Mouse (Mus musculus) c-Kit-positive CD71-positive TER-119-positive erythroid progenitor cells, embryonic 14.5 days (primary cell): ENCODE data around the gene Tgfbrap1.

ENCODE experiments used
- DNase-seq: peaks from one replicate; pipeline ENCODE4 v3.0.0-alpha.2; 2013; ENCODE audit warnings: low spot score

Gene Tgfbrap1

GRCm38 (mm10) chr1:43110556-43110955 is 12.1 kb upstream of the Tgfbrap1 start:
- DNase-seq: peak; percentile 67

GRCm38 (mm10) chr1:43108729-43109128 is 10.3 kb upstream of the Tgfbrap1 start:
- DNase-seq: no peak

DNA sequence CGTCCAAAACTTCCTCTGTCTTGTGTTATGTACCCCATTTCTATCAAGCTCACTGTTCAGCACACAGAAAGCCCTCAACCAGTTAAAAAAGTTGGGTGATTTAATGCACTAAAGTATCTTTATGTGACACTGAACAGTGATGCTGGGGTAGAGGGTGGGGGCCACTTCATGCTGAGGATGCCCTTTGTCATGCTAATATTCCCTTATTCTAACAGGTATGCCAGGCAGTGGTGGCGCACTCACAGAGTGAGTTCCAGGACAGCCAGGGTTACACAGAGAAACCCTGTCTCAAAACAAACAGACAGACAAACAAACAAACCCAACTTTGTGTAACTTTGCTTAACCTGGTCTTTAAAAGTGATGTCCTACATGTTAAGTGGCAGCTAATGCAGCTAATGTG is 4.2 kb downstream of the Tgfbrap1 start:
- DNase-seq: no peak

DNA sequence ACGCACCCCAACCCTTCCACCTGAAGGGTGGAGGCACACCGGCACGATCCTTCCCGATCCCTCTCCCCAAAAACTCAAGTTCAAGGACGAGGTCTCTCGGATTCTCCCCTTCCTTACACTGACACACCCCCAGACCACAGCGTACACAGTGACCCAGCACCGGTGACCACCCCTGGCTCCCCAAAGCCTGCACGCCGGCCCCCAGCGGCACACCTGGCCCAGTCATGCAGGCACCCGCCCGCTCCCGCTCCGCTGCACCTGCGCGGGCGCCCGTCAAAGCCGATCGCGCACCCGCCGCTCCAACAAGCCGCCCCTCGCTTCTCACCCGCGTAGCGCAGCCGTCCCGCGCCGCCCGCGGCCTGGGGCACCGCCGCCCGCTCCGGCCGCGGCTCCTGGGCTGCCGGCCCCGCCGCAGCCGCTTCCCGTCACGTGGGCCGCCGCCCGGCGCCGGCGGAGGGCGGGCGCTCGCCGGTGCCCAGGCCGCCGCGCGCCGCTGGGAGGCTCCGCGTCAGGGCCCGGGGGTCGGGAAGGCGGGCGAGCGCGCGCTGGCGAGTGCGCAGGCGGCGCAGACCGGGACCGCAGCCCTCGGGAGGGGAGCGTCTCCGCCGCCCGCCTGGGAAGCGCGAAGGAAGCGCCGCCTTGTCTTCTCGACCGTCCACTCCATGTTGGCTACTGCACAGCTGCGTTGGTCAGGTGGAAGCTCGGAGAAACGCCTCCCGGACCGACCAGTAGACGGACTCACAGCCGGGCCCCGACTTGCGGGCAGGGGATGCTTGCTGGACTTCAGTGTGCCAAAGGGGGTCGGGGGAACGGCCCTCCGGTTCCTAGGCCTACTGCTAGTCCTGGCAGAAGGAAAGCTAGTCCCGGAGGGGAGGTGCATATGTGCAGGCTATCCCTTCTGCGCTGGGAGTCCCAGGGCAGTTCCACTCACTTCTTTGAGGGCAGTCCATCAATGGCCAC is 6.1 kb downstream of the Tgfbrap1 start:
- DNase-seq: peak; percentile 33

DNA sequence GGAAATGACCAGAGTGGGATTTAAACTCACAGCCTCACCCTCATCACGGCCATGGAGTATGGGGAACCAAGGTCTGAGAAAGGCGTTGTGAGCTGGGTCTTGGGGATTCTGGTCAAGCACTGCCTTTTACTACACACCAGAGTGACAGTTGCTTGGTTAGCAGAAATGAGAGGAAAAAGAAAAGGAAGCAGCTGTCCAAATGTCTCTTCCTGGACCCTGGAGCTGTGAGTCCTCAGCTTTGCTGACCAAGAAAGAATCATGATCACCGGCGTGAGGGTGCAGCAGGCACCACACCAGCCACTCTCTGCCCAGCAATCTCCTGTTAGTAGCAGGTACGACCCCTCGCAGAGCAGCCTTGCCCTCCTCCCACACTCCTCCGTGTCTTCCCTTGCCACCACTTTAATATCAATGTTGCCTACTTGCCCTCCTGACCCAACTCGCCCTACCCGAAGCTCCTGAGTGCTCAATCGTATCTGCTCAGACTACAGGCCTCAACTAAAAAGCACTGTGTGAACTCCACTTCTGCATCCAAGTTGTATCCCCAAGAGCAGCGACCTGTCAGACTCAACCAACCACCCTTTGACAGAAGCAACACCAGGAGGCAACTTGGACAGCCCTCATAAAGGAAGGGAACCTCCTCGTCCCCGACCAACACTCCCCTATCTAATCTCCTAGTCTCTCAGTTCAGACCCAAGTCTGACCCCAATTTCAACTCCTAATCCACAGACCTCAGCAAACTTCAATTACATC is 7.0 kb downstream of the Tgfbrap1 start:
- DNase-seq: peak; percentile 29

DNA sequence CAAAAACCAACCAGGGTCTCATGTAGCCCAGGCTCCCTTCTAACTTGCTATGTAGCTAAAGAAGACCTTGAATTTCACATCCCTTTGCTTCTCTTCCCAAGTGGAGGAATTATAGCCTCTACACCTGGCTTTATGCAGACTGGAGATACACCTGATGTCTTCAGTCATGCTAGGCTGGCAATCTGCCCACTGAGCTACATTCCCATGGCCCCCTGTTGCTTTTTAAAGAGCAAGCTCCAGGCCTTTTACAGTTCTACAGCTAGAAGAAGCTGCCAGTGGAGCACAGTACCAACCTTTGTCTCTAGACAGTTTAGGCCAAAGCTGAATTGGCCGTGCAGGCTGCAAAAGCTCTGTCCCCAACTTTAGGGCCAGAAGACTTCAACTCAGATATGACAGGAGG is 8.0 kb downstream of the Tgfbrap1 start:
- no peak for DNase-seq

DNA sequence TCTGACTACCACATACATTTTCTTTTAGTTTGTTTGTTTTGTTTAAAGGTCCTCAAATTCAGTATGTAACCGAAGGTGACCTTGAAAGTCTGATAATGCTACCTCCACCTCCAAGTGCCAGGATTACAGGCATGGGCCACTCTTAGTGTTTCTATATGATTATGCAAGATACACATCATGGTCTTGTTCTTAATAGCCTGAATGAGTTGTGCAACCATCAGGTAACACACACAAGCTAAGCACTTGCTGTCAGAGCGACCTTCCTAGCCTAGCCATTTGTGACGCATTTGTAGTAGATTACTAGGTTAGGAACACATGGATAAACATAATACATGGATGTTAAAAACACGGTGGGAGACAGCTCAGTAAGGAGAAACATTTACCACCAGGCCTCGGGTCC is 15.5 kb downstream of the Tgfbrap1 start:
- no peak for DNase-seq

GRCm38 (mm10) chr1:43078124-43078523 is 20.3 kb downstream of the Tgfbrap1 start:
- DNase-seq: no peak

GRCm38 (mm10) chr1:43074791-43075190 is 23.6 kb downstream of the Tgfbrap1 start:
- no peak for DNase-seq

DNA sequence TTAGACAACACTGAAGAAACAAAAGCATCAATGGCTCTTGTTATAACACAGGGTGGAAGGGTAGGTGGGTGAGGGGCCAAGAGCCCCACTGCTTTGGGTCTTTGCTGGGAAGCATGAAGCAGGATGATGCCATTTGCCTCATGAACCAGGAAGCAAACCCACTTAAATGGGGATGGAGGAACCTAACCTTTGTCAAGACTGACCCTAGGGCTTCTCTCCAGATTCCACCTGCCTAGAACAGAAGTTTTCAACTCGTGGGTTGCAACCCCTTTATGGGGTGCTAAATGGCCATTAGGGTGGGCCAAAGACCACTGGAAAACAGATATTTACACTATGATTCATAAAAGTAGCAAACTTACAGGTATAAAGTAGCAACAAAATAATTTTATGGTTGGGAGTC is 25.9 kb downstream of the Tgfbrap1 start:
- no peak for DNase-seq

GRCm38 (mm10) chr1:43072028-43072427 is 26.4 kb downstream of the Tgfbrap1 start:
- no peak for DNase-seq

DNA sequence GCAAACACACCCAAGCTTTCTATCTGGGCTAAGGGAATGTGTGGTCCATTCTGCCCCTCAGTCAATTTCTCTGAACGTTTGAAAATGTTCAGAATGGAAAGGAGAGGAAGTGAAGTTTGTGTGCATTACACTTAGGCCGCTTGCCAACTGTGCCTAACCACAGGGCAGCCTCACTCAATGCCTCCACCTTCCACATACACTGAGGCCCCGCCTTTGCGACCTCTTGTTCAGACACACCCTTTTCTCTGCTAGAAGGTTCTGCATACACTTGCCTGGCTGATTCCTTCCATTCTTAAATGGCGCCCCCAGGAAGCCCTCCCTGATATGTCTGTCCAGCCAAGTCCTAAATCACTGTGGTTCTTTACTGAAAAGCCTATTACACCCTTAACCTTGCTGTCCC is 27.7 kb downstream of the Tgfbrap1 start:
- DNase-seq: no peak

DNA sequence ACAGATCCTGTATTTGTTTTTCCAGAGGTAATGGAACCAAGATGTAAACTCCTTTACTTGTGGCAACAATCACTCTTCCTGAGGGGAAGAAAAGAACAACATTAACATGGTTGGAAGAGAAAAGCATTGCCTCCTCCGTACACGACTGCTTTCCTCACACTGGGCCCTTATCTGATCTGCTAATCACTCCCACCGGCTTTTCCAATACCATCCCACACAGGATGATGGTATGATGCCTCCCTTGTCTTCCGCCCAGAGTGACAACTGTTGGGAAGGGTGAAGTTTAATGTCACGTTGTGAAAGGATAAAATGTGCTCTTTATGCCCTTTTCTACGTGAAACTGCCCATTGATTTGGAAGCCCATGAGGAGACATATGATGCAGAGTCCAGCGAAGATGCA is 30.9 kb downstream of the Tgfbrap1 start:
- DNase-seq: no peak

DNA sequence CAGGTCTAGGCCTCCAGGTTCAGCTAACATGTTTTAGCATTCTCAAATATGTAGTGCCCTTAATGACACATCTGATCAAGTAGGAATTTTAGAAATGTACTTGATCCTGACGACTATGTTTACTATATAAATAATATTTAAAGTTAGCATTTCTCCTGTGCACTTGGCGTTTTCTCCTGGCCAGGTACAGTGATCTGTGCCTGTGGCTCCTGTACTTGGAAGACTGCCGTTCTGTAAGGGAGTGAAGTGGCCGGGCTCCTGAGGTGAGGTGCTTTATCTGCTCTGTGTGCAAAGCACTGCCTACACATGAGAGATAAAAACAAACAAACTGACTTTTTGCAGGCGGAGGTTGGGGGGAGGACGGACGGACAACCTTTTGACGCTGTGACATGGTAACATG is 31.9 kb downstream of the Tgfbrap1 start:
- DNase-seq: no peak

DNA sequence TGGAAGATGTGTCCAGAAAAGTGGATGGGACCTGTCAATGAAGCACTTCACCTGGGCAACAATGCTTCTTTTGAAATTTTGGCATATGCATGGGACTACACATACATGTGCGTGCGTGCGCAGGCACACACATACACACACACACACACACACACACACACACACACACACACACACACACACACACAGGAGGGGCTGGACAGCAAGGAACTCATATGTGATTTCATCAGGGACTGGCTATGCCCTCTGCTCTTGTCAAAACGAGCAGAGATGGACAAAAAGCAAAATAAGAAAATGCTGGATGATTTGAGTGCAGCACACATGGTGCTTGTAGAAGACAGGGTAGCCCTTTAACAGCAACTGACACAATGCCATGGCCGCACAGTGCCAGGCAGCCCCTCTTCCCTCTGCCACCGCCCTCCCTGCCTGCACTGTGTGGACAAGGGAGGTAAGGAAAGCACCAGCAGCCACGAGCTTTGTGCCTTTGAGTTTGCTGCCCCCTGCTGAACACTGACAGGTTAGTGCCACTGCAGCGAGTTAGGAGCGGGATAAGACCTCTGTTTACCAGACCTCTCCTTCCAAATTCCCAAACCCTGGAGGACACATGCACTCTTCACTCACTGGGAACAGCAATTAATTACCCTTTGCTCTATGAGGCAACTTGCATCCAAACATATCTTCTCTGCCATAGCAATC is 32.7 kb downstream of the Tgfbrap1 start:
- DNase-seq: peak; percentile 8

DNA sequence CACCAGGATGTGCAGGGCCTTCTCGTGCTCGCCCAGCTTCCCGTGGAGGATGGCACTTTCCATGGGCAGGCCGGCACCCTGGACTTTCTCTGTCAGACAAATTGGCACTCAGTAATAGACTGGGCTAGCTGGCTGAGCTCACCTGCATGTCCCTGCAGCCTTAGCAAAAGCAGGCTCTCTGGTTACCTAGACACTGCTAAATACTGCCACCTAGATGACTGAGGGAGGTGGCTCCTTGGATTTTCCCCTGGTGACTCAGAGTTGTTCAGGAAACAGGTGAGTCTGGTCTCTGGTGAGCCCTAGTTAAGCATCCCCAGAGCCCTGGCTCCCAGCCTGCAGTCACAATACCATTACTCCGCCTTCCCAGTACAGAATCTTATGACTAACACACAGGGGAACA is 46.5 kb downstream of the Tgfbrap1 start:
- no peak for DNase-seq

GRCm38 (mm10) chr1:43047811-43048210 is 50.6 kb downstream of the Tgfbrap1 start:
- DNase-seq: no peak

- DNase-seq: no peak
Observed at GRCm38 (mm10) chr1:43046990-43047389, 51.4 kb downstream of the Tgfbrap1 start.

- DNase-seq: no peak
Observed at GRCm38 (mm10) chr1:43045204-43045982, 53.0 kb downstream of the Tgfbrap1 start.

DNA sequence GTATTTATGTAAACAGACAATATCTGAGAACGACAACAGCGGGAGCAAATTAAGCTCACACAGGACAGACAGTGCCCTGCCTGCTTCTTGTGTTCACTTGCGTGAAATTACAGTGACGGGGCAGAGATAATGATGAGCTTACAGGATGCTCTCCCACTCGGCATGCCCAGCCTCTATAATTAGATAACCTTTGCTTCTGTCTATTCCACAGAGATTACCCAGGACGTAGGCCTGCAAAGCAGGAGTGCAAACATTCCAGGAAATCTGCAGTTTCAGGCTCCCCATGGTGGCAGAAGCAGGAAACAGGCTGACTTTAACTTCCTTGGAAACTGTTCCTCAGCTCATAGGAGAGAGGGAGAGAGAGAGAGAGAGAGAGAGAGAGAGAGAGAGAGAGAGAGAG is 56.2 kb downstream of the Tgfbrap1 start:
- DNase-seq: no peak

DNA sequence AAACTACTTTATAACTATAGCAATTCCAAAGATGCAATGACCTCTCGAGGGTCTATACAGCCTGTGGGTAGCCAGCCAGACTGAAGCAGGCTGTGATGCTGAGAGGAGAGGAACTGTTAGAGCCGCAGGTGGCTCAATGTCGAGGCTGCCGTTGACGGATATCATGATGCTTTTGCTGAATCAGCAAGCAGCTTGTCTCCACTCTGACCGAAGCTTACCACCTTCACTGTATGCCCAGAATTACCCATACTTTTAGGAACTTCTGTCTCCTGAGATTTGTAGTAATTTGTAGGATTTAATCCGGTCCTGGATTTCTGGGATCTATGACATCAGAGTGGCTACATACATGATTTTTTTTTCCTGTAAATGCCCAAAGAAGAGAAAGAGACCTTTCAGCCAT is 62.4 kb downstream of the Tgfbrap1 start:
- DNase-seq: no peak
